Mouse (Mus musculus): Measurements from ENCODE around the gene Fitm2. TPM values are rescaled to one million over a fixed set of nuclear protein-coding genes. Genes with fewer than 3 reads are reported as not detected.
A peak's percentile ranks its signal among the peaks of the same experiment; 100 is the strongest.

Fitm2 gene
- polyA plus RNA-seq, 1 experiment from 2014 or later: 18.2 TPM

- H3K4me1 ChIP-seq (ENCODE audit: control insufficient read depth, insufficient read depth, low read depth, low read length): peaks cover 26% of the 10 kb centered on the region
- H3K9me3 ChIP-seq (ENCODE audit: control insufficient read depth, low read length): no peaks in the 10 kb centered on the region
- peak overlapping the region; percentile 91 for H3K9ac ChIP-seq (ENCODE audit: low read depth, low read length)
- no peaks in the 10 kb centered on the region for H3K36me3 ChIP-seq (ENCODE audit: control insufficient read depth, insufficient read depth, low read length)
- ATAC-seq: no peak
- WGBS: 71% methylated on average over 1 of the region's 1 CpGs
- H3K27me3 ChIP-seq (replicated peaks; ENCODE audit: control insufficient read depth, insufficient read depth, low read length): no peaks in the 10 kb centered on the region
- peak overlapping the region; percentile 78 for H3K4me2 ChIP-seq (ENCODE audit: low read length)
- H3K4me3 ChIP-seq (ENCODE audit: low read length): peak overlapping the region; percentile 80
- H3K27ac ChIP-seq (ENCODE audit: low read depth, low read length): peak overlapping the region; percentile 89; the same call in 1 of the 2 replicates
Observed at GRCm38 (mm10) chr2:163439488-163439887, 32.9 kb downstream of the Fitm2 start.

GRCm38 (mm10) chr2:163438619-163439451 lies 33.6 kb downstream of the Fitm2 start:
- peak overlapping the region; percentile 89 for H3K27ac ChIP-seq (ENCODE audit: low read depth, low read length)
- ATAC-seq: peak; percentile 75
- no peaks in the 10 kb centered on the region for H3K36me3 ChIP-seq (ENCODE audit: control insufficient read depth, insufficient read depth, low read length)
- 2% methylated on average over 30 of the region's 30 CpGs for WGBS
- peak overlapping the region; percentile 78 for H3K4me2 ChIP-seq (ENCODE audit: low read length)
- peak overlapping the region; percentile 80 for H3K4me3 ChIP-seq (ENCODE audit: low read length)
- no peaks in the 10 kb centered on the region for H3K9me3 ChIP-seq (ENCODE audit: control insufficient read depth, low read length)
- H3K9ac ChIP-seq (ENCODE audit: low read depth, low read length): peak overlapping the region; percentile 91
- peaks cover 26% of the 10 kb centered on the region for H3K4me1 ChIP-seq (ENCODE audit: control insufficient read depth, insufficient read depth, low read depth, low read length)
- no peaks in the 10 kb centered on the region for H3K27me3 ChIP-seq (replicated peaks; ENCODE audit: control insufficient read depth, insufficient read depth, low read length)

GRCm38 (mm10) chr2:163438246-163438618 lies 34.2 kb downstream of the Fitm2 start, which contains the start of gene Gdap1l1:
Gene Gdap1l1, plus strand, starts transcription at chr2:163438476.
- Histone ChIP-seq H3K4me2 (ENCODE audit: low read length) (peak within 1 kb of the TSS; percentile 78), H3K9me3 (ENCODE audit: control insufficient read depth, low read length) (no peaks in the 10 kb centered on the region), H3K4me1 (ENCODE audit: control insufficient read depth, insufficient read depth, low read depth, low read length) (peaks cover 26% of the 10 kb centered on the region), H3K27ac (ENCODE audit: low read depth, low read length) (peak within 1 kb of the TSS; percentile 89), H3K27me3 (replicated peaks; ENCODE audit: control insufficient read depth, insufficient read depth, low read length) (no peaks in the 10 kb centered on the region), H3K4me3 (ENCODE audit: low read length) (peak within 1 kb of the TSS; percentile 80), H3K9ac (ENCODE audit: low read depth, low read length) (peak within 1 kb of the TSS; percentile 91), H3K36me3 (ENCODE audit: control insufficient read depth, insufficient read depth, low read length) (no peaks in the 10 kb centered on the region)
- under 1% methylated on average over 18 of the region's 18 CpGs for WGBS
- ATAC-seq: peak; percentile 86

- ATAC-seq: peak; percentile 5; the same call in 1 of the 2 replicates
- Histone ChIP-seq H3K27ac (ENCODE audit: low read depth, low read length) (peak overlapping the region; percentile 89), H3K27me3 (replicated peaks; ENCODE audit: control insufficient read depth, insufficient read depth, low read length) (no peaks in the 10 kb centered on the region), H3K4me1 (ENCODE audit: control insufficient read depth, insufficient read depth, low read depth, low read length) (peaks cover 26% of the 10 kb centered on the region), H3K36me3 (ENCODE audit: control insufficient read depth, insufficient read depth, low read length) (no peaks in the 10 kb centered on the region), H3K9ac (ENCODE audit: low read depth, low read length) (peak overlapping the region; percentile 91), H3K9me3 (ENCODE audit: control insufficient read depth, low read length) (no peaks in the 10 kb centered on the region), H3K4me2 (ENCODE audit: low read length) (peak overlapping the region; percentile 78), H3K4me3 (ENCODE audit: low read length) (peak overlapping the region; percentile 80)
- 38% methylated on average over 4 of the region's 4 CpGs for WGBS
Observed at GRCm38 (mm10) chr2:163437800-163438199, 34.6 kb downstream of the Fitm2 start.

GRCm38 (mm10) chr2:163433971-163434370 lies 38.5 kb downstream of the Fitm2 start:
- no peak for ATAC-seq
- peaks cover 5% of the 10 kb centered on the region for H3K4me1 ChIP-seq (ENCODE audit: control insufficient read depth, insufficient read depth, low read depth, low read length)
- H3K27ac ChIP-seq (ENCODE audit: low read depth, low read length): no peak overlapping the region
- H3K9ac ChIP-seq (ENCODE audit: low read depth, low read length): no peak overlapping the region
- no peaks in the 10 kb centered on the region for H3K27me3 ChIP-seq (replicated peaks; ENCODE audit: control insufficient read depth, insufficient read depth, low read length)
- no peaks in the 10 kb centered on the region for H3K9me3 ChIP-seq (ENCODE audit: control insufficient read depth, low read length)
- H3K4me2 ChIP-seq (ENCODE audit: low read length): no peak overlapping the region
- 23% methylated on average over 4 of the region's 4 CpGs for WGBS
- H3K36me3 ChIP-seq (ENCODE audit: control insufficient read depth, insufficient read depth, low read length): no peaks in the 10 kb centered on the region
- no peak overlapping the region for H3K4me3 ChIP-seq (ENCODE audit: low read length)

GRCm38 (mm10) chr2:163431289-163431688 lies 41.1 kb downstream of the Fitm2 start:
- H3K4me3 ChIP-seq (ENCODE audit: low read length): no peak overlapping the region
- no peaks in the 10 kb centered on the region for H3K27me3 ChIP-seq (replicated peaks; ENCODE audit: control insufficient read depth, insufficient read depth, low read length)
- no peak overlapping the region for H3K9ac ChIP-seq (ENCODE audit: low read depth, low read length)
- no peak for ATAC-seq
- no peaks in the 10 kb centered on the region for H3K4me1 ChIP-seq (ENCODE audit: control insufficient read depth, insufficient read depth, low read depth, low read length)
- H3K36me3 ChIP-seq (ENCODE audit: control insufficient read depth, insufficient read depth, low read length): no peaks in the 10 kb centered on the region
- no peak overlapping the region for H3K4me2 ChIP-seq (ENCODE audit: low read length)
- no peaks in the 10 kb centered on the region for H3K9me3 ChIP-seq (ENCODE audit: control insufficient read depth, low read length)
- no peak overlapping the region for H3K27ac ChIP-seq (ENCODE audit: low read depth, low read length)
- 88% methylated on average over 9 of the region's 9 CpGs for WGBS

- Histone ChIP-seq H3K4me3 (ENCODE audit: low read length) (no peak overlapping the region), H3K9ac (ENCODE audit: low read depth, low read length) (no peak overlapping the region), H3K27ac (ENCODE audit: low read depth, low read length) (no peak overlapping the region), H3K4me1 (ENCODE audit: control insufficient read depth, insufficient read depth, low read depth, low read length) (no peaks in the 10 kb centered on the region), H3K36me3 (ENCODE audit: control insufficient read depth, insufficient read depth, low read length) (no peaks in the 10 kb centered on the region), H3K4me2 (ENCODE audit: low read length) (no peak overlapping the region), H3K27me3 (replicated peaks; ENCODE audit: control insufficient read depth, insufficient read depth, low read length) (no peaks in the 10 kb centered on the region), H3K9me3 (ENCODE audit: control insufficient read depth, low read length) (no peaks in the 10 kb centered on the region)
- ATAC-seq: no peak
- 53% methylated on average over 4 of the region's 4 CpGs for WGBS
Observed at GRCm38 (mm10) chr2:163428346-163429011, 44.0 kb downstream of the Fitm2 start.

GRCm38 (mm10) chr2:163424597-163424996 lies 47.8 kb downstream of the Fitm2 start, which contains the start of gene Oser1:
Gene Oser1, minus strand, starts transcription at chr2:163424697.
- Histone ChIP-seq H3K4me1 (ENCODE audit: control insufficient read depth, insufficient read depth, low read depth, low read length) (peaks cover 12% of the 10 kb centered on the region), H3K9me3 (ENCODE audit: control insufficient read depth, low read length) (no peaks in the 10 kb centered on the region), H3K36me3 (ENCODE audit: control insufficient read depth, insufficient read depth, low read length) (no peaks in the 10 kb centered on the region), H3K9ac (ENCODE audit: low read depth, low read length) (no peak within 1 kb of the TSS), H3K4me3 (ENCODE audit: low read length) (no peak within 1 kb of the TSS), H3K4me2 (ENCODE audit: low read length) (no peak within 1 kb of the TSS), H3K27ac (ENCODE audit: low read depth, low read length) (no peak within 1 kb of the TSS), H3K27me3 (replicated peaks; ENCODE audit: control insufficient read depth, insufficient read depth, low read length) (no peaks in the 10 kb centered on the region)
- no peak for ATAC-seq
- WGBS: 78% methylated on average over 6 of the region's 6 CpGs

Measured in hindbrain, embryonic 16.5 days (tissue).